Mouse (Mus musculus): ENCODE results near the gene Sorcs3.

DNA sequence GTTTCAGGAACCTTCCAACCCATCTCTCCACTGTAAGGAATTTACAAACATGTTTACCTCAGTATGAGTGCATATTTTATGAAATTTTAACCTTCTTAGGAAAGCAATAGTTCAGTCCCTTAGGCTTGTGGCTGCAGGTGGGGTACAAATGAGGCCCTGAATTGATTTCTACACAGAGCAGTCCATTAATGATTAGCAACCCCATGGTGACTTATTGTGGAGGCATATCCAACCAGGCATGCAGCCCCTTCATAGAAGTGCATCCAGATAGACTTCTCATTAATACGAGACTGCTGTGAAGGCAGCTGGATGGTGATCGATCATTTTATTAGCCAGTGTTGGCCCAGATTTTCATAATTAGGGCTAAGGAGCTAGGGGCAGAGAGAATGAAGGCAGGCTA, 480.5 kb downstream of the Sorcs3 start:
- TF ChIP-seq CTCF (IDR thresholded peaks at IDR 0.05; ENCODE audit: extremely low read depth, insufficient read length, insufficient replicate concordance, low read depth, low read length) (no peak), POLR2A (IDR thresholded peaks at IDR 0.05; ENCODE audit: low read depth, low read length) (no peak)
